Mouse (Mus musculus) gastrocnemius, postnatal 14 days (tissue): ENCODE measurements around the gene Sema3f. TPM values are rescaled to one million over a fixed set of nuclear protein-coding genes. Genes with fewer than 3 reads are reported as not detected.
A peak's percentile ranks its signal among the peaks of the same experiment; 100 is the strongest.

ENCODE experiments used
- DNase-seq: peaks from one replicate; pipeline ENCODE4 v3.0.0; 2021; ENCODE audit warnings: mixed read lengths
- intact Hi-C: fragments of 180-260 bp; cut with DNase I; formaldehyde crosslinking; loops from one replicate; pipeline ENCODE4 v1.15.1; 2025; ENCODE audit warnings: low total_unique reads
- total RNA-seq, 2 experiments: library from RNA; stranded (reverse); gene quantifications; 2 replicates each; pipeline ENCODE4 v1.2.3; 2021

Sema3f gene
- total RNA-seq, 2 experiments from 2014 or later = 8.4 to 10.6 TPM

GRCm38 (mm10) chr9:107644495-107645152, 65.7 kb downstream of the Sema3f start:
- intact Hi-C loops = loop anchor here (2.0 kb wide), 1 partner anchor 42 kb away; no protein-coding TSS in a partner anchor

GRCm38 (mm10) chr9:107643544-107644214, 66.6 kb downstream of the Sema3f start:
- intact Hi-C loops = loop anchor here (2.0 kb wide), 1 partner anchor 41 kb away; no protein-coding TSS in a partner anchor

More at GRCm38 (mm10) chr9:107644495-107645152, 65.7 kb downstream of the Sema3f start:
- peak; percentile 93 for DNase-seq

GRCm38 (mm10) chr9:107641666-107642065, 68.6 kb downstream of the Sema3f start:
- no peak for DNase-seq
- intact Hi-C loops = no loop called here

More at GRCm38 (mm10) chr9:107643544-107644214, 66.6 kb downstream of the Sema3f start:
- no peak for DNase-seq

GRCm38 (mm10) chr9:107640257-107640772, 70.0 kb downstream of the Sema3f start:
- DNase-seq = no peak
- intact Hi-C loops = no loop called here

GRCm38 (mm10) chr9:107637070-107637469, 73.2 kb downstream of the Sema3f start:
- DNase-seq = no peak
- intact Hi-C loops = no loop called here

- DNase-seq = peak; percentile 96
- intact Hi-C loops = no loop called here
These were observed 74.8 kb downstream of the Sema3f start, which contains the start of gene Gnai2 for GRCm38 (mm10) chr9:107635279-107636028. Gnai2 (minus strand) TSS chr9:107635367.

GRCm38 (mm10) chr9:107634406-107635278, 75.6 kb downstream of the Sema3f start:
- no peak for DNase-seq
- intact Hi-C loops = no loop called here

GRCm38 (mm10) chr9:107633661-107634405, 76.4 kb downstream of the Sema3f start:
- DNase-seq = peak; percentile 63
- intact Hi-C loops = no loop called here

GRCm38 (mm10) chr9:107633091-107633660, 77.1 kb downstream of the Sema3f start:
- DNase-seq = peak; percentile 86
- intact Hi-C loops = no loop called here

- DNase-seq = no peak
- intact Hi-C loops = no loop called here
These were observed 77.8 kb downstream of the Sema3f start for GRCm38 (mm10) chr9:107632478-107632877.

GRCm38 (mm10) chr9:107631861-107632260, 78.4 kb downstream of the Sema3f start:
- intact Hi-C loops = no loop called here
- no peak for DNase-seq

Other genes with a start within 250 kb of the Sema3f start
- gene Tmem115, start 176.5 kb downstream of the Sema3f start, total RNA-seq = 10 to 100 TPM; 18.4 to 19.9 TPM
- 1 to 10 TPM; 2.2 to 2.5 TPM for gene Cyb561d2, start 168.3 kb downstream of the Sema3f start, total RNA-seq
- 1 to 10 TPM; 7.5 to 7.7 TPM for gene Nprl2, start 168.2 kb downstream of the Sema3f start, total RNA-seq
- not detected for gene Zmynd10, start 163.2 kb downstream of the Sema3f start, total RNA-seq
- 10 to 100 TPM; 11.1 to 11.6 TPM for gene Rassf1, start 158.9 kb downstream of the Sema3f start, total RNA-seq
- gene Tusc2, start 147.2 kb downstream of the Sema3f start, total RNA-seq = 10 to 100 TPM; 21.8 to 23.1 TPM
- gene Hyal2, start 142.5 kb downstream of the Sema3f start, total RNA-seq = 10 to 100 TPM; 12.7 to 14.5 TPM
- 1 to 10 TPM; 2.6 to 2.7 TPM for gene Hyal1, start 133.5 kb downstream of the Sema3f start, total RNA-seq
- 10 to 100 TPM; 12.0 TPM for gene Naa80, start 131.6 kb downstream of the Sema3f start, total RNA-seq
- gene Hyal3, start 129.7 kb downstream of the Sema3f start, total RNA-seq = under 1 TPM; 0.23 to 0.49 TPM
- gene Ifrd2, start 122.8 kb downstream of the Sema3f start, total RNA-seq = 10 to 100 TPM; 33.5 to 42.7 TPM
- gene Sema3b, start 101.2 kb downstream of the Sema3f start, total RNA-seq = 10 to 100 TPM; 27.6 to 35.2 TPM
- gene Gnai2, start 75.1 kb downstream of the Sema3f start, total RNA-seq = 100 to 1,000 TPM; 139 to 152 TPM
- 10 to 100 TPM; 29.8 to 57.1 TPM for gene Slc38a3, start 40.9 kb downstream of the Sema3f start, total RNA-seq
- not detected for gene Gnat1, start 30.8 kb downstream of the Sema3f start, total RNA-seq
- gene Rbm5, start 60.5 kb upstream of the Sema3f start, total RNA-seq = 10 to 100 TPM; 30.9 to 40.5 TPM
- 10 to 100 TPM; 18.0 to 19.7 TPM for gene Rbm6, start 162.8 kb upstream of the Sema3f start, total RNA-seq
- 1 to 10 TPM; 5.9 to 6.7 TPM for gene Mon1a, start 177.7 kb upstream of the Sema3f start, total RNA-seq
- gene Mst1r, start 196.4 kb upstream of the Sema3f start, total RNA-seq = 1 to 10 TPM; 1.2 to 1.8 TPM
- not detected for gene Actl11, start 218.0 kb upstream of the Sema3f start, total RNA-seq
- gene Camkv, start 225.2 kb upstream of the Sema3f start, total RNA-seq = under 1 TPM; 0.16 to 0.24 TPM
- gene Traip, start 239.7 kb upstream of the Sema3f start, total RNA-seq = 1 to 10 TPM in 1 of 2 experiments, under 1 TPM in 1; 0.97 to 1.1 TPM